Mouse (Mus musculus) midbrain, embryonic 10.5 days (tissue): ENCODE data around the gene Ppp3cb. TPM values are rescaled to one million over a fixed set of nuclear protein-coding genes. Genes with fewer than 3 reads are reported as not detected.
"Not testable (repeated sequence)": the region's sequence is repeated elsewhere in the genome, so short reads cannot be mapped to it uniquely, and the experiment has no call there.

Experiments
- DNase-seq: peaks from one replicate; pipeline ENCODE4 v3.0.0-alpha.2; 2017; ENCODE audit warnings: low spot score
- H3K27ac ChIP-seq: fragments of 300-500 bp; sonication (generic); replicated peaks from 2 replicates; pipeline ENCODE4 v1.5.1; 2016; ENCODE audit warnings: mild to moderate bottlenecking
- H3K27me3 ChIP-seq: fragments of 300-500 bp; sonication (generic); 2 replicates; pipeline ENCODE4 v1.6.1; 2016; ENCODE audit warnings: low read depth, mild to moderate bottlenecking; ENCODE audit not compliant: poor library complexity, severe bottlenecking
- H3K36me3 ChIP-seq: fragments of 300-500 bp; sonication (generic); 2 replicates; pipeline ENCODE4 v1.6.1; 2016; ENCODE audit warnings: mild to moderate bottlenecking, moderate library complexity
- H3K4me1 ChIP-seq: fragments of 300-500 bp; sonication (generic); 2 replicates; pipeline ENCODE4 v1.6.1; 2016
- H3K4me3 ChIP-seq: fragments of 300-500 bp; sonication (generic); 2 replicates; pipeline ENCODE4 v1.5.1; 2016; ENCODE audit warnings: mild to moderate bottlenecking, moderate library complexity
- H3K9me3 ChIP-seq: fragments of 300-500 bp; sonication (generic); replicated peaks from 2 replicates; pipeline ENCODE4 v1.6.1; 2016; ENCODE audit warnings: mild to moderate bottlenecking
- WGBS: fragments of 180-500 bp; shearing (Covaris S2); methylation state at CpG from one replicate; pipeline ENCODE4 v1.1.7; 2016; 5-methylcytosine and 5-hydroxymethylcytosine counted together
- polyA plus RNA-seq: library from polyadenylated mRNA; unstranded; fragments of >200 nt; fragmentation: Nextera tagmentation; extraction: Ambion mirVana; gene quantifications from 2 replicates; pipeline ENCODE4 v1.2.1, GENCODE M21; 2016

The Ppp3cb gene
- 40.9 and 48.8 TPM in 2 replicates for polyA plus RNA-seq

- under 1% methylated on average over 29 of the region's 29 CpGs for WGBS
- no peaks in the 10 kb centered on the region for H3K9me3 ChIP-seq
- DNase-seq: peak; percentile 93
Observed at GRCm38 (mm10) chr14:20546415-20546814, at the start of gene Ppp3cb. Gene Ppp3cb, minus strand, starts transcription at chr14:20546573.

DNA sequence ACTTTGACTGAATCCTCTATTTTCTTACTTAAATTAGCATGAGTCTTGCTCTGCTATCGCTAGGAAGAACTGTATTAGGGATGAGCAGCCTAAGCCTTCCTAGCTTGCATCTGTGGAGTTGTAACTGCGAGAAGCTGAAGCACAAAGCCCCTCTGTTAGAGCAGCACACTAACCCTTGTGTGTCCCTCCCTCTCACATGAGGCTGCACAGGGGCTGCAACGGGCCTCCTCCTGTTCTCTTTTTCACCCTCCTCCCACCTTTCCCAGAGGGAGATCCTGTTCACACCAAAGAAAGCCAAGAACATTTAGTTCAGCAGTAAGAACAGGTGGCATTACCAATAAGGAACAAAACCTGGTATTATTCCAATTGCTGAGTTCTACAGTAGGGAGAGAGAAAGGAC, 49.4 kb upstream of the Ppp3cb start:
- Histone ChIP-seq H3K4me1 (peaks cover 11% of the 10 kb centered on the region), H3K4me3 (no peak overlapping the region), H3K36me3 (0 out of 2 replicates have a peak, but pooled peaks cover 1% of the 10 kb centered on the region), H3K9me3 (no peaks in the 10 kb centered on the region), H3K27me3 (no peaks in the 10 kb centered on the region), H3K27ac (peak overlapping the region; percentile 49; the same call in 1 of the 2 replicates)
- DNase-seq: no peak
- WGBS: 36% methylated on average over 3 of the region's 3 CpGs

More at GRCm38 (mm10) chr14:20546415-20546814, at the start of gene Ppp3cb:
- Histone ChIP-seq H3K27ac (peak within 1 kb of the TSS; percentile 99), H3K4me3 (peak within 1 kb of the TSS; percentile 97), H3K27me3 (no peaks in the 10 kb centered on the region), H3K36me3 (peaks cover 39% of the 10 kb centered on the region), H3K4me1 (peaks cover 17% of the 10 kb centered on the region)

GRCm38 (mm10) chr14:20587458-20587857, 41.1 kb upstream of the Ppp3cb start:
- H3K27ac ChIP-seq: no peak overlapping the region
- H3K4me3 ChIP-seq: no peak overlapping the region
- no peaks in the 10 kb centered on the region for H3K9me3 ChIP-seq
- H3K36me3 ChIP-seq: peaks cover 54% of the 10 kb centered on the region
- H3K4me1 ChIP-seq: no peaks in the 10 kb centered on the region
- 87% methylated on average over 5 of the region's 5 CpGs for WGBS
- DNase-seq: no peak
- no peaks in the 10 kb centered on the region for H3K27me3 ChIP-seq

DNA sequence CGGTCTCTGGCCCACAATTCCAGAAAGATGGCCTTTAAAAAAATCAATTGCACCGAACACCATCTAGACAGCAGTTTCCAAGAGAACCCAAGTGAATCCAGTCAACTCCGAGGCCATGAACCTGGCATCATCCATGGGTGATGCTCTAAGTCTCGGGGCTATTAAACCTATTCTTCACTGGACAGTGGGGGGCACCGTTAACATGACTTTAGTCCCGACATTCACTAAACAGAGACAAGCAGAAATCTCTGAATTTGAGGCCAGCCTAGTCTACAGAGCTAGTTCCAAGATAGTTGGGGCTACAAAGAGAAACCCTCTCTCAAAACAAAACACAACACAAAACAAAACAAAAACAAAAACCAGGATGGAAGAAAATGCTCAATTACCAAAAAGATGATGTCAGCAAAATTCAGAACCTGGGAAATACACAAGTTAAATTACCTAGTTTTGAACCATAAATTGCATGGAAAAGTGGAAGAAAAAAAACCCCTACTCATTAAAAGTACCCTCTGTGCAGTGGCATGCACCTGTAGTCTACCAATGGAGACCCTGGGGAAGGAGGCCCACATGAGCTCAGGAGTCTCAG, 32.5 kb upstream of the Ppp3cb start:
- H3K27ac ChIP-seq: no peak overlapping the region
- H3K9me3 ChIP-seq: no peaks in the 10 kb centered on the region
- peaks cover 60% of the 10 kb centered on the region for H3K36me3 ChIP-seq
- H3K4me1 ChIP-seq: no peaks in the 10 kb centered on the region
- no peaks in the 10 kb centered on the region for H3K27me3 ChIP-seq
- no peak overlapping the region for H3K4me3 ChIP-seq
- 77% methylated on average over 6 of the region's 6 CpGs for WGBS
- no peak for DNase-seq

- H3K36me3 ChIP-seq: peaks cover 59% of the 10 kb centered on the region
- no peaks in the 10 kb centered on the region for H3K4me1 ChIP-seq
- peak; percentile 48 for DNase-seq
- WGBS: 59% methylated on average over 7 of the region's 7 CpGs
- no peaks in the 10 kb centered on the region for H3K27me3 ChIP-seq
- H3K4me3 ChIP-seq: no peak overlapping the region
- no peak overlapping the region for H3K27ac ChIP-seq
- no peaks in the 10 kb centered on the region for H3K9me3 ChIP-seq
Observed at GRCm38 (mm10) chr14:20576179-20576578, 29.8 kb upstream of the Ppp3cb start.

DNA sequence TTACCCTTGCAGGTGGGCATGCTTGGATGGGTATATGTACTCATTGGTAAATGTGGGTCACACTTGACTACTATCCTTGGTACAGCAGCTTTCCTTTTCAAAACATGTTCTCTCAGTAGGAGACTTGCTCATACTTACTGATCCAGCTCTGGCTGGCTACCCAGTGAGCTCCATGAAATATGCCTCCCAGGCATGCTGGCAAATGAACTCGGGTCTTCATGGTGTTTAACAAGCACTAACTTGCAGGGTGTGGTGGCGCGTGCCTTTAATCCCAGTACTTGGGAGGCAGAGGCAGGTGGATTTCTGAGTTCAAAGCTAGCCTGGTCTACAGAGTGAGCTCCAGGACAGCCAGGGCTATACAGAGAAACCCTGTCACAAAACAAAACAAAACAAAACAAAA, 26.8 kb upstream of the Ppp3cb start:
- H3K4me1 ChIP-seq, H3K4me3 ChIP-seq, H3K27ac ChIP-seq, H3K9me3 ChIP-seq, DNase-seq, H3K27me3 ChIP-seq: not testable (repeated sequence)
- peaks cover 78% of the 10 kb centered on the region for H3K36me3 ChIP-seq
- WGBS: 97% methylated on average over 3 of the region's 3 CpGs

DNA sequence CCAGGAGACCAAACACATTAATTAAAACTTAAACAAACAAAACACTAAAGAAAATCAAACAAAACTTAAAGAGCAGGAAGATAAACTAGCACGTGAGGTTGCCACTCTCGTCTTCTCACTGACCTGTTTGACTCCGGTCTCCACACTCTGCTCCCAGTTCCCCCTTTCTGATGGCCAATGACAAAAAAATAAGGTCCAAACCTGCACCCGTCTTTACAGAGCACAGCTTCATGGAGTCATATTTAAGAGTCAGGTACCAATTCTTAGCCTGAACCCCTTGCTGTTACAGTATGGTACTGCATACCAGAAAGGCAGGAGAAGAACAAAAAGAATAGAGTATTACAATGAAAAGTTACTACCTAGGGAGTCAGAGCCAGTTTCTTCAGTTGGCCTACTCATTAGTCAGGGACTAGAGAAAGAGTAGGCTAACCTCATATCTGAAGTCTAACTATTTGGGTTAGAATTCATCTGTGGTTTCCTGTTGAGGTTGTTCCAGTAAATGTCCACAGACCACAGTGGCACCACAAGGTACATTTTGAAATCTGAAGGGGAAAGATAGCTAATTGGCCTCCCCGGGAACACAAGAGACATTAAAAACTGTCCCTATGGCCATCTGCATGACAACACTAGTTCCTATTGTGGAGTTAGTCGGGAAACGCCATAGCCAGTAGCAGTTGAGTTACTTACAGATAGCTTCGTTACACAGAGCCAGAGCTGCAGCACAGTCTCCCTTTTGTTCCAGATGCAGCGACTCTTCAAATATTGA, 19.1 kb upstream of the Ppp3cb start:
- Histone ChIP-seq H3K27me3 (no peaks in the 10 kb centered on the region), H3K36me3 (peaks cover 100% of the 10 kb centered on the region)
- 84% methylated on average over 9 of the region's 9 CpGs for WGBS

DNA sequence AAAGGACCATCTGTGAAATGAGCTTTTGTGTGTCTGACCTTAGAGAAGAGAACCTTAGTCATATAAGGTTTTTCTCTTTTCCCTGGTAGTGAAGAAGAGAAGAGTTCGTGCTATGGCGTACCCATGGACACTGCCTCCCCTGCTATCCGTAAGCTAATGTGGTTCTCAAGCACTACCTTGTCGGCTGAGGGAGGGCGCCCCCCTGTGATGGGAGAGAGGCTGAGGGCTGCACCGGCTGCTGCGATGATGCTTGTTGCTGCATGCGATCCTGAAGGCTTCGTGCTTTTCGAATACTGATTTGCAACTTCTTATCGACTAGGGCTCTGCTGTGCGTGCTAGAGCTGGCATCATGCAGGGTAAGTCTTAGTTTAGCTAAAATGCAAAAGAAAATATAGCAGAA, 18.3 kb upstream of the Ppp3cb start:
- Histone ChIP-seq H3K36me3 (peaks cover 98% of the 10 kb centered on the region), H3K4me3 (no peak overlapping the region), H3K4me1 (no peaks in the 10 kb centered on the region), H3K9me3 (no peaks in the 10 kb centered on the region), H3K27me3 (no peaks in the 10 kb centered on the region), H3K27ac (no peak overlapping the region)
- 75% methylated on average over 12 of the region's 12 CpGs for WGBS
- DNase-seq: no peak

More for the DNA sequence above, 19.1 kb upstream of the Ppp3cb start:
- Histone ChIP-seq H3K4me1 (no peaks in the 10 kb centered on the region), H3K4me3 (no peak overlapping the region), H3K9me3 (no peaks in the 10 kb centered on the region), H3K27ac (no peak overlapping the region)
- no peak for DNase-seq

DNA sequence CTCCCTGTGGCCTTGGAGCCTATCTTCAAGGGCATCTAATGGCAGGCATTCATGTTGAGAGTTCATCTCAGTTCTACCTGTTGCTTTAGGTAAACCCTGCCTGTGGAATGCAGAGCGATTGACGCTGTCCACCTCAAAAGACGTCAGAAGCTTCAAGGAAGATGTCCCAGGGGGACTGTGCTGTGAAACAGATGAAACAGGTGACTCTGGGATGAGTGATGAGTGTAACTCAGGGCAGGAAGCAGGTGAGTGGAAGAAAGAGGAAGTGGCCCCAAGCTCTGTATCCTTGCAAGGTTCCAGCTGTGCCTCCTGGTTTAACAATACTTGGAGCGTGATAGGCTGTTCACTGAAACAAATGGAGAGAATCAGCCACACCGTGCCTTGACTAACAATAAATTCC, 15.5 kb upstream of the Ppp3cb start:
- no peak for DNase-seq
- Histone ChIP-seq H3K9me3 (no peaks in the 10 kb centered on the region), H3K27ac (no peak overlapping the region), H3K36me3 (peaks cover 95% of the 10 kb centered on the region), H3K27me3 (no peaks in the 10 kb centered on the region), H3K4me1 (no peaks in the 10 kb centered on the region), H3K4me3 (no peak overlapping the region)
- 97% methylated on average over 5 of the region's 5 CpGs for WGBS

DNA sequence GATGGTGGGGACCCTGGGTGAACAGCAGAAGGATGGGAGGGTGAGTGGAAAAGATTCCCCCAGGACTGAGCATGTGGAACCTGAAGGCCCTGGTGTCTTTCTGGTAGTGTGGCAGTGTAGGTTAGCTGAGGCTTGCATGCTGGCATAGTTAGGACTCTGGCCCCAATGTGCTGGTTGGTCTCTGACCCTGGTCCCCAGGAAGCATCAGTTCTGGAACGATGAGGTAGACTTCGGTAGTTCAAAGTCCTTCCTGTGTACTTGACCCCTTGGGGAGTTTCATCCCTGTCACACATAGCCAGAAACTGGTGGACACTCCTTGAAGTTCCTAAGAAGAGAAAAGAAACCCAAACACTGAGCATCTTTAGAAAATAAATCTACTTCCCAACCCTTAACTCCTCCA, 3.8 kb upstream of the Ppp3cb start:
- H3K36me3 ChIP-seq: peaks cover 59% of the 10 kb centered on the region
- no peaks in the 10 kb centered on the region for H3K27me3 ChIP-seq
- H3K4me3 ChIP-seq: no peak overlapping the region
- H3K4me1 ChIP-seq: peaks cover 7% of the 10 kb centered on the region
- DNase-seq: no peak
- WGBS: 89% methylated on average over 2 of the region's 2 CpGs
- no peaks in the 10 kb centered on the region for H3K9me3 ChIP-seq
- no peak overlapping the region for H3K27ac ChIP-seq

- WGBS: under 1% methylated on average over 64 of the region's 67 CpGs
- peak overlapping the region; percentile 97 for H3K4me3 ChIP-seq
- peak; percentile 86 for DNase-seq
- no peaks in the 10 kb centered on the region for H3K27me3 ChIP-seq
- peaks cover 33% of the 10 kb centered on the region for H3K36me3 ChIP-seq
- peaks cover 17% of the 10 kb centered on the region for H3K4me1 ChIP-seq
- H3K27ac ChIP-seq: peak overlapping the region; percentile 99
- no peaks in the 10 kb centered on the region for H3K9me3 ChIP-seq
Observed at GRCm38 (mm10) chr14:20545529-20546331, 643 bp downstream of the Ppp3cb start.

DNA sequence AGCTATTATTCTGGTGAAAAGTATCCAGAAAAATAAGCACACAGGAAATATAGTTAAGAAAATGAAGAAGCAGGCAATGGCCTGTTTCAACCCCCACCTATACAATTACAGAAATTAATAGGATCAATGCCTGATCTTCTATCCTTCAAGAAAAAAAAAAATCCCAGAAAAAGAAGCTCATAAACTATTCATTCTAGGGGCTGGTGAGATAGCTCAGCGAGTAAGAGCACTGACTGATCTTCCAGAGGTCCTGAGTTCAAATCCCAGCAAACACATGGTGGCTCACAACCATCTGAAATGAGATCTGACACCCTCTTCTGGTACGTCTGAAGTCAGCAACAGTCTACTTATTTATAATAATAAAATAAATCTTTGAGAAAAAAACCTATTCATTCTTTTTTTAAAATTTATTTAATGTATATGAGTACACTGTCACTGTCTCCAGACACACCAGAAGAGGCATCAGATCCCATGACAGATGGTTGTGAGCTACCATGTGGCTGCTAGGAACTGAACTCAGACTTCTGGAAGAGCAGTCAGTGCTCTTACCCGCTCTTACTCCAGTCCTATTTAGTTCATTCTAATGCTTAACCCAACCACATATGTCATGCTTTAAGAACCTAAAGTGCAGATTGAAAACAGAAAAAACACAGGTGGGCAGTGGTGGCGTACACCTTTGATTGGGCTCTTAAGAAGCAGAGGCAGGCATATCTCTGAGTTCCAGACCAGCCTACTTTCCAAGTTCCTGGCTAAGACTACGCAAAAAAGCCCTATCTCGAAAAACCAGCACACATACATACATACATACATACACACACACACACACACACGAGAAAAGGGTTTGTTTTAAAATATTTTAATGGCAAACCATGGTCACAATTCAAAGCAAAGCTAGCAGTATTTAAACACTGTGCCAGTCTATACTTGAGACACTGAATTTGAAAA, 1.6 kb downstream of the Ppp3cb start:
- Histone ChIP-seq H3K27ac (peak overlapping the region; percentile 99; the same call in 1 of the 2 replicates), H3K4me3 (peak overlapping the region; percentile 97), H3K36me3 (peaks cover 26% of the 10 kb centered on the region), H3K27me3 (no peaks in the 10 kb centered on the region), H3K4me1 (peaks cover 17% of the 10 kb centered on the region), H3K9me3 (no peaks in the 10 kb centered on the region)
- WGBS: 85% methylated on average over 7 of the region's 7 CpGs
- no peak for DNase-seq
